Mouse (Mus musculus): ENCODE data around the gene Krt24.

- TF ChIP-seq CTCF (IDR thresholded peaks at IDR 0.05; ENCODE audit: control insufficient read depth, insufficient read depth, insufficient replicate concordance, low read depth, low read length) (no peak), POLR2A (IDR thresholded peaks at IDR 0.05; ENCODE audit: control insufficient read depth, low read depth, low read length) (no peak)
These were observed 19.8 kb downstream of the Krt24 start for GRCm38 (mm10) chr11:99265220-99265619.
